Mouse (Mus musculus) frontal cortex, adult 2 months (tissue): ENCODE measurements around the gene Slc35e3. TPM values are rescaled to one million over a fixed set of nuclear protein-coding genes. Genes with fewer than 3 reads are reported as not detected.
A peak's percentile ranks its signal among the peaks of the same experiment; 100 is the strongest.
"Not testable (repeated sequence)": the region's sequence is repeated elsewhere in the genome, so short reads cannot be mapped to it uniquely, and the experiment has no call there.

Experiments used
- DNase-seq, 2 experiments: peaks; one replicate each; pipeline ENCODE4 v3.0.0; 2022; ENCODE audit warnings: low spot score in 1 of 2; ENCODE audit errors: extremely low spot score in 1 of 2
- polyA plus RNA-seq: library from polyadenylated mRNA; depleted of rRNA; stranded (reverse); fragments of >200 nt; gene quantifications from 2 replicates; pipeline ENCODE4 v1.2.3, GENCODE M21; 2012

Gene Slc35e3
- polyA plus RNA-seq, 1 experiment, result 19.0 TPM

DNA sequence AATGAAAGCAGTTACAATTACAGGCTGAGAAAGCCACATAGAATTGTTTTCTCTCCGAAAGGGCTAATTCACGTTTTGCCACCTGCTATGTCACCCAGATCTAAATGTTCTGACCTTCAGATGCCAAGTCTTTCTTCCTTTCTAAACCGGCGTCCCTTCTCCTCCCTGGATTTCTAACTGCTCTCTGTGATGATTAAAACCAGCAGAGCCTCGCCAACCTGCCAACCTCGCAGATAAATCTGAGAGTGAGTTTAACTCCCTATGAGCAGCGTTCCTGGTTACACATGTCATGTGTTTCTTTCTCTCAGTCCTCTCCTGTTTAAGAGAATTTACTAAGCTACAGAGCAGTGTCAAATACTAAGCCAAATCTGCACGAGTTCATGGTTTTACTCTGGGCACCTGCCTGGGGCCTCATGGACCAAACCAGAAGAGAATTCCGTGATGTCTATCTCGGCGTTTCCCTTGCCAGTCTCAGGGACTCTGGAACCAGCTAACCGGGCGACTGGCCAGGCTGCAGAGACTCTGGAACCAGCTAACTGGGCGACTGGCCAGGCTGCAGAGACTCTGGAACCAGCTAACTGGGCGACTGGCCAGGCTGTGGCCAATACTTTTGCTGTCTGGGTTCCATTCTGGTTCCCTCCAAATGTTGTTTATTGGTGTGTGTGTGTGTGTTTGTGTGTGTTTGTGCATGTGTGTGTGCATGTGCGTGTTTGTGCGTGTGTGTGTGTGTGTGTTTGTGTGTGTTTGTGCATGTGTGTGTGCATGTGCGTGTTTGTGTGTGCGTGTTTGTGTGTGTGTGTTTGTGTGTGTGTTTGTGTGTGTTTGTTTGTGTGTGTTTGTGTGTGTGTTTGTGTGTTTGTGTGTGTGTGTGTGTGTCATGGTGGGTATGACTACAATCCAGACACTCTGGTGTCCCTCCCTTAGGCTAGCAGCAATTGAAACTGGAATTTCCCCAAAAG, 27.7 kb downstream of the Slc35e3 start:
- DNase-seq, result peak in 1 of 2 experiments; percentile 41

DNA sequence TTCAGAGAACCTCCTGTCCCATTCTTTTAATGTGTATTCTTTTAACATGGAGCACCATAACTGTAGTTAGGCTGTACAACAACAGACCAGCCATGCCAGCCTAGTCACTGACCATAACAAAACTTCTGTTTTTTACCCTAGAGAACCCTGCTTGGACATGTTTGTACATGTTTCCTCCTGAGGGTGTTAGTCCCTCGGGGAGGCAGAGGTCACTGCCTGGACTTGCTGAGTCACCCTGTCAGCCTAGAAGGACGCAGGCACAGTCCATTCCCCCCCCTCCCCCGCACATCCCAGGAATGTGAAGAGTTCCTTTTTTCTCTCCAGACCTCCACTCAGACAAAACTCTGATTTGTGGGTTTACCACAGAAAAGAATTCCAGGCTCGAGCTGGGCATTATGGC, 28.6 kb downstream of the Slc35e3 start:
- no peak for DNase-seq

DNA sequence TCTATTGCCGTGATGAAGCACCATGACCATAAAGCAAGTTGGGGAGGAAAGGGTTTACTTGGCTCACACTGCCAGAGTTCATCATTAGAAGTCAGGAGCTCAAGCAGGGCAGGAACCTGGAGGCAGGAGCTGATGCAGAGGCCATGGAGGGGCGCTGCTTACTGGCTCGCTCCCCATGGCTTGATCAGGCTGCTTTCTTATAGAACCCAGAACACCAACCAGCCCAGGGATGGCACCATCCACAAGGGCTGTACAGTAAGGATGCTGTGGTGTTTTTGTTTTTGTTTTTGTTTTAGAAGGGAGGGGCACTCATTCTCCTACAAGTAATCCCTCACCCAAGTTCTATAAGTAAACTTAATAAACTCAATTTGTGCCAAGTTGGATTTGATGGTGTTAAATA, 29.5 kb downstream of the Slc35e3 start:
- DNase-seq, result no peak

DNA sequence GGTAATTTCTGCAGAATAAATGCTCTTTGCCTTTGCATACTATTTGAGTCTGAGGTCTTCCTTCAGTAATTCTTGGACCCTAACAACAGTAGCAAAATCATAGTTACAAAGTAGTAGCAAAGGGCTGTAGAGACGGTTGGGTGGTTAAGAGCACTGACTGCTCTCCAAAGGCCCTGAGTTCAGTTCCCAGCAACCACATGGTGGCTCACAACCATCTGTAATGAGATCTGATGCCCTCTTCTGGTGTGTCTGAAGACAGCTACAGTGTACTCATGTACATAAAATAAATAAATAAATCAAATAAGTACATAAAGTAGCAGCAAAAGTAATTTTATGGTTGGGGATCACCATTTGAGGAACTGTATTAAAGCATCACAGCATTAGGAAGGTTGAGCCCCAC, 30.5 kb downstream of the Slc35e3 start:
- DNase-seq, result not testable (repeated sequence)

DNA sequence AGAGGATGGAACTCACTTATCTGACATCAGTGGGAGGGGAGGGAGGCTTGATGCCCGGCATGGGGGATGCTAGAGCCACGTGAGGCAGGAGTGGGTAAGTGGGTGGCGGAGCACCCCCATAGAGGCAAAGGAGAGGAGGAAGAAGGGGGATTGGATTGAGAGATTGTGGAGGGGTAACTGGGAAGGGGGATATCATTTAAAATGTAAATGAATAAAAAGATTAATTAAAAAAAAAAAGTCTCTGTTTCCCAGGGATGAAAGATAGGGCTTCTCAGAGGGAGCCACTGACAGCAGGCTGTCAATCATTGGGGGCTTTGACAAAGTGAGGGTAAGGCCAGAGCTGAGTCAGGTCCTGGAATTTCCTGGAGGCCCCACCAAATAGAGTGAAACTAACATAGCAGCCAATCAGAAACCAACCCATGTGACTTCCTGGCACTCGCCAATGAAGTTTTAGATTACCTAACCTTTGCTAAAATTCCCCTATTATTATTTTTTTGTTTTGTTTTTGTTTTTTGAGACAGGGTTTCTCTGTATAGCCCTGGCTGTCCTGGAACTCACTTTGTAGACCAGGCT, 31.2 kb downstream of the Slc35e3 start:
- DNase-seq, result no peak

DNA sequence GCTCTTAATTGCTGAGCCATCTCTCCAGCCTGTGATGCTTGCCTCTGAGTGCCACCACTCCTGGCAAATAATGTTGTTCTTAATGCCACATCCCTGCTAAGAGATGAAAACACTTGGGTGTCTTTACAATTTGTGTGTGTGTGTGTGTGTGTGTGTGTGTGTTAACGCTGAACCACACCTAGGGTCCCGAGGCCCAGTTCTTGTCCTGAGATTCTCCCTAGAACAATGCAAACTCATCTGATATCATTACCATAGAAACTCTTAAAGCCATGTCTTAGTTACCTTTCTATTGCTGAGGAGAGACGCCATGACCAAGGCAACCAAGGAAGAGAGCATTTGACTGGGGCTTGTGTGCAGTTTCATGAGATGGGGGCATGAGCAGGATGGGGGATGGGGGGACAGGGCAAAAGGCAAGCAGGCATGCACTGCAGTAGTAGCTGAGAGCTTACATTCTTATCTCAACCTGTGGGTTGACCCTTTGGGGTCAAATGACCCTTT, 32.1 kb downstream of the Slc35e3 start:
- DNase-seq, result no peak

DNA sequence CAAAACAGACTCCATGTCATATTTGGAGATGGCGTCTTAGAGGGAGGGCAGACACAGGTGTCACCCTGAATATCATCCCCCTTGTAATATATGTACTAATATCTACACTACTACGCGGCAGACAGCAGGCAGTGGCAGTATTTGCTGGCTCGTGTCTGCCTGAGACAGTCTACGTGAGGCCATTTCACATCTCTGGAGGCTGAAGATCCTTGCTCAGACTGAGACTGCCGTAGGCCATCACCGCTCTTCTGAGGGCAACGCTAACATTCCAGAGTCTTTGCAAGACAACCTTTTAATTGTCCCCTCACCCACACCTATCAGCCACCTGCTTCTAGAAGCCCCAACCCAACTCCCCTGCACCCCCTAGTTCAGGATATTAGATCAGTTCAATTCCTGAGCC, 32.7 kb downstream of the Slc35e3 start:
- DNase-seq, result no peak

DNA sequence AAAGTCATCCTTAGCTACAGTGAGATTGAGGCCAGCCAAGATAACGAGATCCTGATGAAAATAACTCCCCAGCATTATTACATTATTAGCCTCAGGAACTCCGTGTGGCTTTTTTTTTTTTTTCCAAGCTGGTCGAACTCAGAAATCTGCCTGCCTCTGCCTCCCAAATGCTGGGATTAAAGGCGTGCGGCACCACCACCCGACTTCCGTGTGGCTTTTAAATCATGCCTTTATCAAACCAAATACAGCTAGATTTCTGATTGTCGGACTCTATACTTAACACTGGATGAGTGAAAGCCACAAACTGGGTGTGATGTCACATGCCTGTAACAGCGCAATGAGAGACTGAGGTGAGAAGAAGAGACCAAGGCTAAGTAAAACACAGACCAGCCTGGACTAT, 33.3 kb downstream of the Slc35e3 start:
- DNase-seq, result no peak

DNA sequence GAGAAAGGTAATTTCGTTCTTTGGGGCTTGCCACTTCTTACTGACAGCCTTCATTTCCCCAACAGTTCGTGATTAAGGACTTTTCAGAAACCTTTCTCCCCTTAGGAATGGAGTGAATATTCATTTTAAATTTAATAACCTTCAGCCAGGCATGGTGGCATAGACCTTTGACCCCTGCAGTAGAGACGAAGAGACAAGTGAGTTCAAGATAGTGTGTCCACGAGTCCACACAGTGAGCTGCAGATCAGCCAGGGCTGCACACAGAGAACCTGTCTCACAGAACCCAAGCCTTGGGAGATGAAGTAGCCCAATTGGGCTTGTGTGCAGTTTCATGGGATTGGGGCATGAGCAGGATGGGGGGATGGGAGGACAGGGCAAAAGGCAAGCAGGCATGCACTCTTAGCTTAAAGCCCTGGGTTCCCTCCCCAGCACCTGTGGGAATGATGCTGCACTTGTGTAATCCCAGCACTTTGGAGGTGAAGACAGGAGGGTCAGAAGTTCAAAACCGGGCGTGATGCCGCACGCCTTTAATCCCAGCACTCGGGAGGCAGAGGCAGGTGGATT, 33.9 kb downstream of the Slc35e3 start:
- DNase-seq, result no peak

DNA sequence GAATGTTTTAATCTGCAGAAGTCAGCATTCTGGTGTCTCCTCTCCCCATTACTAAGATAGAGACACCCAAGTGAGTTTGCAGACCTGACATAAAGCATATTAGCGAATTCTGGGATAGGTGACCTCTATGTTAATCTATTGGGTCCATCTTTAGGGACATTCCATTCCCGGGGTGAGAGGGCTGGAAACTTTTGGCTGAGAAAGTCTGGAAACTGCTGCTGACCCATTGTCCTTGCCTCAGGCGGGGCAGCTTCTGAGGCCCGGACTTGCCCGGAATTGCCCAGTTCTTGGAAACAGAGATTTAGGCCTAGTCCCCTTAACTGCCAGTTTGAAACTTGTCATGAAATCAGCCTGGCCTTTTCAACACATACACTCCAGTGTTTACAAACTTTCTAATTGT, 34.8 kb downstream of the Slc35e3 start:
- no peak for DNase-seq

DNA sequence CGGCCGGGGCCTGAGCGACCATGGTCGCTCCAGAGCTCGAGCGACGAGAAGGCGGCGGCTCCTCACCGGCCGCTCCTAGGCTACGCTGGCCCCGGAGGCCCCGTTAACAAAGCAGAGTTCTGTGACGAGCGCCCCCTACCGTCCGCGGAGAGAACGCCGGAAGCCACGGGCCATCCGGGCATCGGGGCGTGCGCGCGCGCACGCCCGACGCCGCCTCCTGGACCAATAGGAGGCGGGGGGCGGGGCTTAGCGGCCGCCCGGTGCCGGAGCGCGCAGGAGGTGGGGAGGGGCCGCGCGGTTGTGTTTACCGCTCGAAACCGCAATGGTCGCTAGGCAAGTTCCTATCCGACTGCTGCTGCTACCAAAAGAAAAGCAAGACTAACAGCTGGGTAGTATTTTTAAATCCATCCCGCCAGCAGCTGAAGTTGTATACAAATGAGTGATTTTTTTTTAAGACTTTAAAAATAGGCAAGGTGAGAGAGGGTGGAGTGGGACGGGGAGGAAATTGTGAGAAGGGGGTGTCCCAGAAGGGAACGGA, 35.5 kb downstream of the Slc35e3 start, which contains the start of gene Mdm2:
Gene Mdm2, minus strand, starts transcription at position 155 of the 538 bp plus-strand sequence.
- peak; percentile 79 to 98 for DNase-seq

DNA sequence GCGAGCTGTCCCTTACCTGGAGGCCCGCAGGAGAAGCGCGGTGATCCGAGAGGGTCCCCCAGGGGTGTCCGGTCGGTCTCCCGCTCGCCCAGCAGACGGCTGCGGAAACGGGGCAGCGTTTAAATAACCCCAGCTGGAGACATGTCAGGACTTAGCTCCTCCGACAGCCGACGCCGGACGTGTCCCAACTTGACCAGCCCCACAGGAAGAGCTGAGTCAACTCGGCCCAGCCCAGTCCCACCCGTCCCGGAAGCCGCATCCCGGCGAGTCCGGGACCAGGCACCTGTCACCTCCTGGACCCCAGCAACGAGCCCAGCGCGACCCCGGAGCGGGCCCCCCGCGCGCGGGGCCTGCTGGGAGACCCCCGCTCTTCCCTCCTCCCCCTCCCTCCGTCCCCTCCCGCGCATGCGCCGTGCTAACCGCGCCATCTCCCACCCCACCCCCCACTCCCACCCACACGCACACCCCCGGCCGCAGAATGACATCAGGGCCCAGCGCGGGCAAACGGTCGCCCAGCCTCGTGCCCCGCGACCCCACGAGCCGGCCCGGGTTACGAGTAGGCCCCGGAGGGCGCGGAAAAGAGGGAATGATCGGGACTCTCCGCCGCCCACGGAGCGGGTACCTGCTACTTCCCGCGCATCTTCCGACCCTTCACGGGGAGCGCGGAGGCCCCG, 36.1 kb downstream of the Slc35e3 start:
- peak in 1 of 2 experiments; percentile 47 for DNase-seq

DNA sequence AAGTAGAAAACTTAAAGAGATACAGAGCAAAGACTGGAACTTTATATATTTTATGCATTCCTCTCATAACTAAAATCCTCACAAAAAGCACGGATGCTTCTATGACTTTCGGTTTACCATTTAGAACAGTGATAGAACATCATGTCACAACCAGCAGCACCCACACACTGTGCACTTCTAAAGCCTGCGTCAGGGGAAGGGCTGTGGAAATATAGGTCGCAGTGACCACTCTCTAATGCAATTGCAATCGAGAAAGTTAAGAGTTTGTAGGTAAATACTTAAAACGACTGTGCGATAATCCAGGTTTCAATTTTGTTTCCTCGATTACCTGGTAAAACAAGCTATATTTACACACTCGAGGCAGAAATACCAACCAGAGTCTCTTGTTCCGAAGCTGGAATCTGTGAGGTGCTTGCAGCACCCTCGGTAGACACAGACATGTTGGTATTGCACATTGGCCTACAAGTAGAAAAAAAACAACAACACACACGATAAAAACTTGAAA, 36.8 kb downstream of the Slc35e3 start:
- DNase-seq, result no peak

DNA sequence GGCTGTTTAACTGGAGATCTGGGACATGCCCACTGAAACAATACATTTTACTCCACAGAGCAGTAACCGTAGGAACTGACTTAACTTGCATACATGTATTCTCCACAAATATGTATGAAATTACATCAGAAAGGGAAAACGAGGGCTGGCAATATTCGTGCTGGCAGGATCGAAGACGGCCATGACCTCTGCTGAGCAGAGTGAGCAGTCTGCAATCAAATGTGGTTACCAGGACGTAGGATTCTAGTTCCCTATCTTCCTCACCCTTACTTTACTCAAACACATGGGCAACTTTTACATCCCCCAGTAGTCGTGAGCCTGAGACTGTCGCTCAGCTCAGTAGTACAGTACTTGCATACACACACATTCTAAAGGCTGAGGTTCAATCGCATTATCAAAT, 37.3 kb downstream of the Slc35e3 start:
- no peak for DNase-seq

DNA sequence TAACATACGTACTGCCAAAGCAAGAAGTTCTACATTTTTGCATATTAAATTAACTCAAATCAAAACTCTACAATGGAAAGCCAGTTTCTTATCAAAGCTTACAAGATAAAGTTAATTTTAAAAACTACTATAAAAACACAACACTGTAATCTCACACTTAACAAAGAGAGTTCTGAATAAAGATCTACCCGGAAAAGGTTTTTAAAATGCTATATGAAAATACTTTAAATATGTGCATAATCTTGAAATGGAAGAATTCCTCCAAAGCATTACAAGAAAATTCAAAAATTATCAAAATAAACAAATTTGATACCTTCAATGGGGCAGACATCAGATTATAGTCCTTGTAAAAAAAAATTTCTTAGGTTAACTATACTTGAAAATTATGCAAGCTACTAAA, 37.8 kb downstream of the Slc35e3 start:
- DNase-seq, result no peak

DNA sequence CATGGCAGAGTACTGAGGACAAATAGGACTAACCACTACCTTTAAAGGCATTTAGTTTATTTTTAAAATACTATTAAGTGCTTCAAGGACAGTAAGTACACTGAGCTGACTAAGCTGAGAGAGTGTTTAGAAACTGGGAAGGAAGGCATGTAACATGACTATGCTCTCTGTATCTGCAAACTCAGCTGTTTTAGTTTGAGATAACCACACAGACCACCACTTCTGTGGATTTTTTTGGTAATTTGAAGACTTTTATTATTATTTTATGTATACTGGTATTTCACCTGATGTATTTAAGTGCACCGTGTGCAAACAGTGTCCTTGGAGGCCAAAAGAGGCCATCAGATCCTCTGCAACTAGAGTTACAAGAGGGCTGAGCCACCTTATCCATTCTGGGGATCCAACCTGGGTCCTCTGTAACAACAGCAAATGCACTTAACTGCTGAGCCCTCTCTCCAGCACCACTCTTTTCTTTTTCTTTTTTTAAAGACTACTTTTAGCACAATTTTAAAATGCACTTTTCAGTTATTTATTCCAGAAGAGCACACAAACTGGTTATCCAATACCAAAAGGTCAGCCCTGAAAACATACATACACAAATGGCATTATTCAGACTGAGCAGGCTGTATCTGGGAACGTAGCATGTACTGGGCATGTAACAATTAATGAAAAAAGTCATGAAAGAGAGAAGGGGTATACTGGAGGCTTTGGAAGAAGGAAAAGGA, 38.9 kb downstream of the Slc35e3 start:
- no peak for DNase-seq

DNA sequence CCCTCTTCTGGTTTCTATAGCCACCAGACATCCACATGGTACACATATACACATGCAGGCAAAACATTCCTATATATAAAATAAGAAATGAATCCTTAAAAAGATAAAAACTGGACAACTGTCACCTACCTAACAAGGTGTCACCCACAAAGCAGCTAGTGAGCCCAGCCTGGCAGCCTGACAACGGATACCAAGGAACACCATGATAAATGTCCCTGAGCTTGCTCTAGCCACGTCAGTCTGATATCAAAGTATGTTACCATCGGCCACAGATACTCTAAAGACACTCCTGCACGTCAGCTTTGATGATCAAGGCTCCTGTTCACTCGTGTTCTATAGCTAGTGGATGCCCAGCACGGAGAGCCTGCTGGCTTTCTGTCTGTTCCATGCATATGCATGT, 39.7 kb downstream of the Slc35e3 start:
- no peak for DNase-seq

DNA sequence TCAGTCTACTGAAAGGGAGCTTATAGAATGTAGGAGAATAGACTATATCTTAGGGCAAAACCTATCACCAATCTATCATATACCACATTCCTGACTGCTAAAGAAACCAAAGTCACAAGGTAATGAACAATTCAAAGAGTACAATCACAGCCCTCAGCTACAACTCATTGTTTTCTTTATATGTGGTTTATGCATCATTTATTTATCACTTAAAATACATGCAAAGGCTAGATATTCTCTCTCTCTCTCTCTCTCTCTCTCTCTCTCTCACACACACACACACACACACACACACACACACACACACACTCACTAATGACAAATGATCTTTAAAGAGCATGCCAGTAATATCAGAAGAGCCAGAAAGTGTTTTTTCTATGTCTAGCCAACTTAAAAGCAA, 40.4 kb downstream of the Slc35e3 start:
- DNase-seq, result no peak

DNA sequence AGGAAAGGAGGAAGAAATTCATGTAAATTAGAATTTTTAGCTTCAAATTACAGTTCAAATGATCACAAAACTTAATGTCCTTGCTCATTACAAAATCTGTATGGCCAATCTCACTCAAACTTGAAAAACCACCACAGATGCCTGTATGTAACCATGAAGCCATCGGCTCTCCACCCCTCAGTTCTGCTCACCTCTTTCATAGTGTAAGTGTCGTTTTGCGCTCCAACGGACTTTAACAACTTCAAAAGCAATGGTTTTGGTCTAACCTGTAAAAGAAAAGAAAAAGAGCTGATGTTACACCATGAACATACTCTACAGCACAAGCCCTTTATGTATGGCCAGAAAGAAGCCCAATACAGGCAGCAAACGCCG, 41.2 kb downstream of the Slc35e3 start:
- DNase-seq, result no peak
